Mouse (Mus musculus): Measurements from ENCODE around the gene Ina.

The Ina gene

DNA sequence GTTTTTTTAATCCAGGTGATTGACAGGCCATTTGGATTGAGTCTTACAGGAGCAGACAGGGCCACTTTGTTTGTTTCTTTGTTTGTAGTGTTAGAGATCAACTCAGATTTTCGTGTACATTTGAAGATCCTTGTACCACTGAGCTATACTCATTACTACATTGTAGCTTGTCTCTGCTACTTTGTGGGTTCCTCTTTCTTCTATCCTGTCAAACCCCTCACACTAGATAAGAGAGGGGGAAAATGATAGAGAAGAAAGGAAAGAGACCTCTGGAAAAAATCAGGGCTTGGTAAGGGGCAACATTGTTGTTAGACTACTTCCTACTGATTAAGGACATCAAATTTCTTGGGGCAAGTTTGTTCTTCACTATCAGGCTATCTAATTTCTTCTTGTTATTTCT, 43.2 kb downstream of the Ina start:
- DNase-seq (ENCODE audit: low spot score) = no peak

DNA sequence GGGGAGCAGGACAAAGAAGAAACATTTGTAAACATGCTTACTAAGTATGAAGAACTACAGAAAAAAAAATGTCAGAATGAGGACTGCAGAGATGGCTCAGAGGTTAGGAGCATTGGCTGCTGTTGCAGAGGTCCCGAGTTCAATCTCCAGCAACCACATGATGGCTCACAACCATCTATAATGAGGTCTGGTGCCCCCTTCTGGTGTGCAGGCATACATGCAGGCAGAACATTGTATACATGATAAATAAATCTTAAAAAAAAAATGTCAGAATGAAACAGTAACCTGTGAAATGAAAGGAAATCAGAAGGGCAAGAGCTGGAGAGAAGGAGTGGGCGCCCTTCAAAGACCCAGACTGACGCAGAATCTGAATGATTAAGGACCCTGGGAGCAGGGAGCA, 51.4 kb downstream of the Ina start:
- DNase-seq (ENCODE audit: low spot score) = no peak

DNA sequence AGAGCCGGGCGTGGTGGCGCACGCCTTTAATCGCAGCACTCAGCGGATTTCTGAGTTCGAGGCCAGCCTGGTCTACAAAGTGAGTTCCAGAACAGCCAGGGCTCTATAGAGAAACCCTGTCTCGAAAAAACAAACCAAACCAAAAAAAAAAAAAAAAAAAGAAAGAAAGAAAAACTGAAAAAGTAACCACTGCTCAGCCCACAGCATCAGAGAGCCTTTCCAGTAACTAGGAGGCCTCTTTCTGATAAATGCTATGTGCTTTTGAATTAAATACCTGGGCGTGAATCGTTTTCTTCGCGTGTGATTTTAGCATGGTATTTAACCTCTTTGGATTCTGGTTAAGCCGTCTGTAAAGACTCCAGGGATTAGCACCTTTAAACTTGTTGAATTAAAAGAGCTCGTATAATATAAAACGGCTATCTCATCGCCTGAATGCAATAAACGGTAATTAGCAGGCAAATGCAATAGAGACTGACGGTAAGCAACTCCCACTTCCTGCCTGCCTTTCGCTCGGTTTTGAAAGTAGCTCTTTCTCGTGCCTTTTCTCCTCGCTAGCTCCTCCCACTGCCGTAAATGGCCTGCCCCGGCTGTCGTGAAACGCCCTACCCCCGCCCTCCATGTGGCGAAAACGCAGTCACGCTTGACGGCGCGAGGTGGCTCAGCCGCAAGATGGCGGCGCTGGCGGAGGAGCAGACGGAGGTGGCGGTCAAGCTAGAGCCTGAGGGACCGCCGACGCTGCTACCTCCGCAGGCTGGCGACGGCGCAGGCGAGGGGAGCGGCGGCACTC, 52.8 kb downstream of the Ina start, which contains the start of gene Taf5:
TSS of gene Taf5 (plus strand) at position 651 of the 787 bp plus-strand sequence.
- peak; percentile 98 for DNase-seq (ENCODE audit: low spot score)

DNA sequence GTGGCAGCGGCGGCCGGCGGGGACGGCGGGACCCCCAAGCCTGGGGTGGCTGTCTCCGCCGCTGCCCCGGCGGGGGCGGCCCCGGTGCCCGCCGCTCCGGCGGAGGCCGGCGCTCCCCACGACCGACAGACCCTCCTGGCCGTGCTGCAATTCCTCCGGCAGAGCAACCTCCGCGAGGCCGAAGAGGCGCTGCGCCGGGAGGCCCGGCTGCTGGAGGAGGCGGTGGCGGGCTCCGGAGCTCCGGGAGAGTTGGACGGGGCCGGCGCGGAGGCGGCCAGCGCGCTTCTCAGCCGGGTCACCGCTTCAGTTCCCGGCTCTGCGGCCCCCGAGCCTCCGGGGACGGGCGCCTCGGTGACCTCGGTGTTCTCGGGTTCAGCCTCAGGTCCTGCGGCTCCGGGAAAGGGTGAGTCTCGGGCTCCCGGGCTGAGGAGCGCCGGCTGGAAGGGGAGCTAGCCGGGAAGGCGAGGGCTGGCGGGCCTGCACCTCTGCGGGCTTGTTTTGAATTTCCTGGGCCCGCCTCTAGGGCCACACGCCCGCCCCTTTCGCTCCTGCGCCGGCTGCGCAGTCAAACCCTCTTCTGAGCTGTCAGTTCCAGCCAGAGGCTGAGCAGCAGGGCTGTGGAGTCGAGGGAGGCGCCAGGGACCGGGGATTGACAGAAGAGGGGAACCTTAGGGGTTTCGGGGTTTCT, 53.6 kb downstream of the Ina start:
- DNase-seq (ENCODE audit: low spot score) = peak; percentile 88

All from embryo, embryonic 10.5 days (tissue).